Mouse (Mus musculus) thymus, adult 2 months (tissue): ENCODE measurements around the gene Gpr158. TPM values are rescaled to one million over a fixed set of nuclear protein-coding genes. Genes with fewer than 3 reads are reported as not detected.

Experiments
- DNase-seq: peaks from one replicate; pipeline ENCODE4 v3.0.0; 2021
- H3K27ac ChIP-seq: fragments of 200-500 bp; 2 replicates; pipeline ENCODE4 v1.5.1; 2012; ENCODE audit warnings: low read length, control low read depth; ENCODE audit not compliant: control insufficient read depth, insufficient read depth
- H3K27me3 ChIP-seq: fragments of 200-500 bp; 2 replicates; pipeline ENCODE4 v1.6.1; 2012; ENCODE audit warnings: mild to moderate bottlenecking, low read length, moderate library complexity, mixed read lengths; ENCODE audit not compliant: control insufficient read depth, insufficient read depth
- H3K36me3 ChIP-seq: fragments of 200-500 bp; 2 replicates; pipeline ENCODE4 v1.6.1; 2012; ENCODE audit warnings: mild to moderate bottlenecking, low read length, moderate library complexity; ENCODE audit not compliant: control insufficient read depth, insufficient read depth
- H3K4me1 ChIP-seq: fragments of 200-500 bp; replicated peaks from 2 replicates; pipeline ENCODE4 v1.6.1; 2012; ENCODE audit warnings: low read length; ENCODE audit not compliant: control insufficient read depth, insufficient read depth
- H3K4me3 ChIP-seq: fragments of 200-500 bp; 2 replicates; pipeline ENCODE4 v1.5.1; 2012; ENCODE audit warnings: mild to moderate bottlenecking, low read length, control low read depth, moderate library complexity; ENCODE audit not compliant: control insufficient read depth, insufficient read depth
- CTCF ChIP-seq: fragments of 200-500 bp; IDR thresholded peaks from 2 replicates; pipeline ENCODE4 v1.5.1; 2012; ENCODE audit warnings: mild to moderate bottlenecking, control low read depth, low read length, moderate library complexity, borderline replicate concordance; ENCODE audit not compliant: control insufficient read depth, poor library complexity, insufficient read depth; ENCODE audit errors: extremely low read depth
- POLR2A ChIP-seq: fragments of 200-500 bp; IDR thresholded peaks from 2 replicates; pipeline ENCODE4 v1.6.1; 2012; ENCODE audit warnings: mild to moderate bottlenecking, low read length, control low read depth, moderate library complexity; ENCODE audit not compliant: control insufficient read depth, poor library complexity, insufficient read depth; ENCODE audit errors: extremely low read depth
- WGBS: fragments of 180-500 bp; shearing (Covaris S2); methylation state at CpG from one replicate; pipeline ENCODE4 v1.1.7; 2018; 5-methylcytosine and 5-hydroxymethylcytosine counted together
- polyA plus RNA-seq: library from polyadenylated mRNA; depleted of rRNA; stranded (reverse); fragments of >200 nt; gene quantifications from 2 replicates; pipeline ENCODE4 v1.2.3, GENCODE M21; 2012

Gene Gpr158
- polyA plus RNA-seq, 1 experiment, result 0.03 TPM

- no peak for DNase-seq
- Histone ChIP-seq H3K27me3 (no peaks in the 10 kb centered on the region), H3K4me1 (no peaks in the 10 kb centered on the region), H3K27ac (no peak overlapping the region), H3K4me3 (no peak overlapping the region), H3K36me3 (no peaks in the 10 kb centered on the region)
- TF ChIP-seq POLR2A (no peak), CTCF (no peak)
Measured at GRCm38 (mm10) chr2:21530750-21531149, 163.4 kb downstream of the Gpr158 start.

- Histone ChIP-seq H3K4me1 (no peaks in the 10 kb centered on the region), H3K27ac (no peak overlapping the region), H3K4me3 (no peak overlapping the region), H3K36me3 (no peaks in the 10 kb centered on the region), H3K27me3 (no peaks in the 10 kb centered on the region)
- 72% methylated on average over 6 of the region's 6 CpGs for WGBS
- no peak for TF ChIP-seq CTCF
- no peak for TF ChIP-seq POLR2A
- DNase-seq, result no peak
Measured at GRCm38 (mm10) chr2:21619180-21619579, 251.8 kb downstream of the Gpr158 start.

GRCm38 (mm10) chr2:21632136-21632535, 264.8 kb downstream of the Gpr158 start:
- H3K36me3 ChIP-seq, result no peaks in the 10 kb centered on the region
- TF ChIP-seq POLR2A (no peak), CTCF (no peak)
- no peak for DNase-seq
- H3K4me3 ChIP-seq, result no peak overlapping the region
- 80% methylated on average over 1 of the region's 1 CpGs for WGBS
- H3K27me3 ChIP-seq, result no peaks in the 10 kb centered on the region
- no peak overlapping the region for H3K27ac ChIP-seq
- H3K4me1 ChIP-seq, result no peaks in the 10 kb centered on the region

- Histone ChIP-seq H3K4me3 (no peak overlapping the region), H3K27me3 (no peaks in the 10 kb centered on the region), H3K4me1 (no peaks in the 10 kb centered on the region), H3K36me3 (no peaks in the 10 kb centered on the region), H3K27ac (no peak overlapping the region)
- DNase-seq, result no peak
- 77% methylated on average over 4 of the region's 4 CpGs for WGBS
- TF ChIP-seq CTCF, result no peak
- no peak for TF ChIP-seq POLR2A
Measured at GRCm38 (mm10) chr2:21665721-21666120, 298.4 kb downstream of the Gpr158 start.

- WGBS, result 86% methylated on average over 4 of the region's 4 CpGs
- TF ChIP-seq CTCF, result no peak
- no peak for TF ChIP-seq POLR2A
- H3K27me3 ChIP-seq, result no peaks in the 10 kb centered on the region
- H3K4me1 ChIP-seq, result no peaks in the 10 kb centered on the region
- no peak overlapping the region for H3K4me3 ChIP-seq
- no peak overlapping the region for H3K27ac ChIP-seq
- no peak for DNase-seq
- no peaks in the 10 kb centered on the region for H3K36me3 ChIP-seq
Measured at GRCm38 (mm10) chr2:21676084-21676838, 308.9 kb downstream of the Gpr158 start.

GRCm38 (mm10) chr2:21676839-21677123, 309.4 kb downstream of the Gpr158 start:
- Histone ChIP-seq H3K4me3 (no peak overlapping the region), H3K4me1 (no peaks in the 10 kb centered on the region), H3K36me3 (no peaks in the 10 kb centered on the region), H3K27ac (no peak overlapping the region), H3K27me3 (no peaks in the 10 kb centered on the region)
- TF ChIP-seq CTCF (no peak), POLR2A (no peak)
- no peak for DNase-seq
- 86% methylated on average over 2 of the region's 2 CpGs for WGBS
